ENCODE assay signal across 9 mouse cellular contexts in genomic region chr14:54754602-54755018, GRCm38 (mm10). TPM values are rescaled to one million over a fixed set of nuclear protein-coding genes. Genes with fewer than 3 reads are reported as not detected.
DNase-seq lines count a peak whose midpoint lies in the region; ATAC-seq and TF ChIP-seq lines count a peak whose summit lies in the region.
"Had no signal": no experiment of that assay in that cellular context is flagged by ENCODE, and none has a peak within 500 bp of the region (broad histone marks: within the 10 kb centered on the region; RNA-seq: fewer than 3 reads in every experiment).

No protein-coding gene starts in this region.

- dilution Hi-C loops in CH12.LX (cut with MboI; ENCODE audit: extremely low pct_ligation_motif_present, extremely low pct_unique_long_range_greater_than_20kb, low sequenced_read_pairs): no loop called here

- H3K4me3 ChIP-seq in CH12.LX (replicated peaks in 1 of 3; ENCODE audit: low read depth in 2 of 3, low read length in 2 of 3, poor library complexity in 1 of 3): no peak overlapping the region
- no peak overlapping the region for H3K4me3 ChIP-seq in MEL (ENCODE audit: control insufficient read depth in 1 of 2, insufficient read depth in 1 of 2, low read depth in 2 of 2, low read length in 2 of 2)
- no peak overlapping the region for H3K4me3 ChIP-seq in embryonic facial prominence, embryonic 13.5 days
- H3K4me3 ChIP-seq in hindbrain, embryonic 16.5 days (ENCODE audit: low read length): no peak overlapping the region
- no peak overlapping the region for H3K4me3 ChIP-seq in liver, postnatal 0 days (ENCODE audit: low read depth, low read length)
- H3K4me3 ChIP-seq in neural tube, embryonic 12.5 days: no peak overlapping the region
- H3K4me3 ChIP-seq: myocyte had no signal

- 40% methylated on average over 6 of the region's 6 CpGs for WGBS in embryonic facial prominence, embryonic 13.5 days
- 21% methylated on average over 6 of the region's 6 CpGs for WGBS in hindbrain, embryonic 16.5 days
- 20% methylated on average over 6 of the region's 6 CpGs for WGBS in liver, postnatal 0 days (ENCODE audit: insufficient replicate concordance)
- WGBS in neural tube, embryonic 12.5 days: 29% methylated on average over 6 of the region's 6 CpGs

- ATAC-seq in embryonic facial prominence, embryonic 13.5 days (ENCODE audit: insufficient number of reproducible peaks, insufficient read depth, low FRiP score, low TSS enrichment, low read depth): no peak
- ATAC-seq in hindbrain, embryonic 16.5 days: peak; percentile 67; the same call in 1 of the 2 replicates
- ATAC-seq in liver, postnatal 0 days: peak; percentile 65
- 0 out of 2 replicates have a peak, but pooled peaks have one; percentile 17 for ATAC-seq in neural tube, embryonic 12.5 days (ENCODE audit: low FRiP score, low read depth)

- H3K36me3 ChIP-seq in CH12.LX (replicated peaks in 1 of 2; ENCODE audit: control insufficient read depth in 1 of 2, insufficient read depth in 1 of 2, low read length in 1 of 2) (no peaks in the 10 kb centered on the region), MEL (ENCODE audit: control insufficient read depth in 1 of 2, insufficient read depth in 2 of 2, low read length in 2 of 2) (peaks cover 0 to 32% of the 10 kb centered on the region in 2 experiments; a peak in 2 of 4 replicates)
- H3K36me3 ChIP-seq in embryonic facial prominence, embryonic 13.5 days: no peaks in the 10 kb centered on the region
- H3K36me3 ChIP-seq in hindbrain, embryonic 16.5 days (ENCODE audit: control insufficient read depth, insufficient read depth, low read length): no peaks in the 10 kb centered on the region
- H3K36me3 ChIP-seq in liver, postnatal 0 days (replicated peaks; ENCODE audit: insufficient read depth, low read length): no peaks in the 10 kb centered on the region
- H3K36me3 ChIP-seq in neural tube, embryonic 12.5 days: no peaks in the 10 kb centered on the region

- TF ChIP-seq EP300 in CH12.LX (IDR thresholded peaks at IDR 0.05; ENCODE audit: low read length) (no peak), MEL (IDR thresholded peaks at IDR 0.05; ENCODE audit: low read depth in 1 of 2, low read length in 2 of 2) (peak; percentile 67 to 82)
- TF ChIP-seq EP300 in liver, postnatal 0 days (IDR thresholded peaks at IDR 0.05; ENCODE audit: low read depth): no peak

- no peak for DNase-seq in CH12.LX (ENCODE audit: extremely low read depth)
- DNase-seq in MEL (ENCODE audit: low read depth, low spot score): peak; percentile 82
- DNase-seq in liver, postnatal 0 days: peak; percentile 49
- DNase-seq in right cerebral cortex, adult 2 months (ENCODE audit: low spot score in 2 of 2): no peak

- no peak for TF ChIP-seq RAD21 in CH12.LX (IDR thresholded peaks at IDR 0.05; ENCODE audit: low read depth, low read length)
- no peak for TF ChIP-seq RAD21 in MEL (IDR thresholded peaks at IDR 0.05; ENCODE audit: low read depth, low read length)

- H3K9me3 ChIP-seq in CH12.LX (replicated peaks; ENCODE audit: low read length): no peaks in the 10 kb centered on the region
- H3K9me3 ChIP-seq in MEL (replicated peaks; ENCODE audit: insufficient read depth, low read length): no peaks in the 10 kb centered on the region
- no peaks in the 10 kb centered on the region for H3K9me3 ChIP-seq in embryonic facial prominence, embryonic 13.5 days
- H3K9me3 ChIP-seq in hindbrain, embryonic 16.5 days (ENCODE audit: control insufficient read depth, low read length): no peaks in the 10 kb centered on the region
- no peaks in the 10 kb centered on the region for H3K9me3 ChIP-seq in liver, postnatal 0 days (ENCODE audit: low read length)
- no peaks in the 10 kb centered on the region for H3K9me3 ChIP-seq in neural tube, embryonic 12.5 days

- TF ChIP-seq CTCF in CH12.LX (conservative IDR thresholded peaks at IDR 0.05 in 1 of 2, IDR thresholded peaks at IDR 0.05 in 1 of 2; ENCODE audit: low read depth in 2 of 2, low read length in 2 of 2) (no peak), MEL (IDR thresholded peaks at IDR 0.05 in 2 of 3, conservative IDR thresholded peaks at IDR 0.05 in 1 of 3; ENCODE audit: control insufficient read depth in 1 of 3, insufficient read depth in 1 of 3, low read depth in 2 of 3, low read length in 3 of 3, poor library complexity in 1 of 3, severe bottlenecking in 1 of 3) (no peak)
- no peak for TF ChIP-seq CTCF in liver, postnatal 0 days (IDR thresholded peaks at IDR 0.05; ENCODE audit: low read depth)

- no peaks in the 10 kb centered on the region for H3K79me2 ChIP-seq in CH12.LX (replicated peaks; ENCODE audit: control insufficient read depth, extremely low read depth, insufficient read depth, poor library complexity, severe bottlenecking)
- H3K79me2 ChIP-seq in MEL (ENCODE audit: control insufficient read depth, insufficient read depth, low read length, poor library complexity): no peaks in the 10 kb centered on the region

- no peak for TF ChIP-seq POLR2A in CH12.LX (IDR thresholded peaks at IDR 0.05; ENCODE audit: low read depth, low read length)
- no peak for TF ChIP-seq POLR2A in MEL (IDR thresholded peaks at IDR 0.05; ENCODE audit: control insufficient read depth in 1 of 2, insufficient read depth in 1 of 2, low read depth in 1 of 2, low read length in 2 of 2, poor library complexity in 1 of 2)

- H3K27ac ChIP-seq in CH12.LX (ENCODE audit: insufficient read depth, low read depth): no peak overlapping the region
- H3K27ac ChIP-seq in MEL (ENCODE audit: control insufficient read depth, low read depth, low read length): peak overlapping the region; percentile 28; the same call in 1 of the 2 replicates
- H3K27ac ChIP-seq in embryonic facial prominence, embryonic 13.5 days: no peak overlapping the region; the same call in 1 of the 2 replicates
- peak overlapping the region; percentile 60 for H3K27ac ChIP-seq in hindbrain, embryonic 16.5 days (ENCODE audit: low read depth, low read length)
- peak overlapping the region; percentile 69 for H3K27ac ChIP-seq in liver, postnatal 0 days (ENCODE audit: low read depth)
- H3K27ac ChIP-seq in neural tube, embryonic 12.5 days: no peak overlapping the region

- H3K4me1 ChIP-seq in CH12.LX (ENCODE audit: control insufficient read depth in 1 of 2, insufficient read depth in 2 of 2): peaks cover 6 to 24% of the 10 kb centered on the region in 2 experiments; a peak in 2 of 4 replicates
- peaks cover 16 to 41% of the 10 kb centered on the region in 2 experiments for H3K4me1 ChIP-seq in MEL (ENCODE audit: control insufficient read depth in 1 of 2, insufficient read depth in 2 of 2, low read length in 2 of 2)
- 0 out of 2 replicates have a peak, but pooled peaks cover 7% of the 10 kb centered on the region for H3K4me1 ChIP-seq in embryonic facial prominence, embryonic 13.5 days
- H3K4me1 ChIP-seq in hindbrain, embryonic 16.5 days (ENCODE audit: control insufficient read depth, insufficient read depth, low read depth, low read length): peaks cover 4% of the 10 kb centered on the region
- H3K4me1 ChIP-seq in liver, postnatal 0 days (ENCODE audit: insufficient read depth): peaks cover 8% of the 10 kb centered on the region
- H3K4me1 ChIP-seq in neural tube, embryonic 12.5 days: peaks cover 4% of the 10 kb centered on the region

- H3K27me3 ChIP-seq in CH12.LX (replicated peaks) (peaks cover 3% of the 10 kb centered on the region), MEL (ENCODE audit: control insufficient read depth in 1 of 2, insufficient read depth in 2 of 2, low read length in 2 of 2) (no peaks in the 10 kb centered on the region)
- H3K27me3 ChIP-seq in embryonic facial prominence, embryonic 13.5 days: no peaks in the 10 kb centered on the region
- no peaks in the 10 kb centered on the region for H3K27me3 ChIP-seq in hindbrain, embryonic 16.5 days (replicated peaks; ENCODE audit: control insufficient read depth, insufficient read depth, low read length)
- H3K27me3 ChIP-seq in liver, postnatal 0 days (ENCODE audit: insufficient read depth, low read length): no peaks in the 10 kb centered on the region
- no peaks in the 10 kb centered on the region for H3K27me3 ChIP-seq in neural tube, embryonic 12.5 days (replicated peaks)

- H3K9ac ChIP-seq in CH12.LX (ENCODE audit: insufficient read depth, low read depth) (no peak overlapping the region), MEL (ENCODE audit: control insufficient read depth, low read depth, low read length, poor library complexity, severe bottlenecking) (no peak overlapping the region; the same call in 1 of the 2 replicates)
- 0 out of 2 replicates have a peak overlapping the region, but pooled peaks have one; percentile 6 for H3K9ac ChIP-seq in embryonic facial prominence, embryonic 13.5 days
- no peak overlapping the region; the same call in 1 of the 2 replicates for H3K9ac ChIP-seq in hindbrain, embryonic 16.5 days (ENCODE audit: low read depth, low read length)
- H3K9ac ChIP-seq in liver, postnatal 0 days (replicated peaks): 0 out of 2 replicates have a peak overlapping the region, but pooled peaks have one; percentile 21
- H3K9ac ChIP-seq in neural tube, embryonic 12.5 days: no peak overlapping the region

- in situ Hi-C loops in CH12.LX (cut with MboI; ENCODE audit: low pct_ligation_motif_present, low pct_unique_long_range_greater_than_20kb, low sequenced_read_pairs): no loop called here

- no peak overlapping the region for H3K4me2 ChIP-seq in CH12.LX (ENCODE audit: insufficient read depth, low read depth, poor library complexity, severe bottlenecking)
- no peak overlapping the region for H3K4me2 ChIP-seq in embryonic facial prominence, embryonic 13.5 days
- no peak overlapping the region; the same call in 1 of the 2 replicates for H3K4me2 ChIP-seq in hindbrain, embryonic 16.5 days (ENCODE audit: low read length)
- peak overlapping the region; percentile 4; the same call in 1 of the 2 replicates for H3K4me2 ChIP-seq in liver, postnatal 0 days (ENCODE audit: low read depth, low read length)
- no peak overlapping the region for H3K4me2 ChIP-seq in neural tube, embryonic 12.5 days (replicated peaks)

RNA-seq across cellular contexts. Expression of gene Slc7a8, which starts 27.1 kb away (rescaled TPM):
- total RNA-seq in CH12.LX (2012; rRNA removed) (0.08 and 0.13 TPM in 2 replicates), CH12.LX (2014; rRNA removed) (not detected in 2 replicates), MEL (2012; rRNA removed) (0.07 and 0.08 TPM in 2 replicates)
- polyA plus RNA-seq in CH12.LX (2012; ENCODE audit: insufficient read length, low read depth) (0.16 and 0.17 TPM in 2 replicates), MEL (2012; ENCODE audit: insufficient read depth in 1 of 2, insufficient read length in 2 of 2, low read depth in 1 of 2, low replicate concordance in 2 of 2, missing spikeins in 1 of 2) (under 1 TPM in 1 of 2 experiments, not detected in 1; 0.29 TPM)
- 2.3 and 2.9 TPM in 2 replicates for polyA plus RNA-seq in embryonic facial prominence, embryonic 13.5 days (2015; fragmentation: Nextera tagmentation; extraction: Ambion mirVana)
- 8.6 and 11.2 TPM in 2 replicates for polyA plus RNA-seq in hindbrain, embryonic 16.5 days (2015; fragmentation: Nextera tagmentation; extraction: Ambion mirVana)
- polyA plus RNA-seq in liver, postnatal 0 days (2015; fragmentation: Nextera tagmentation; extraction: Ambion mirVana): 2.2 and 2.8 TPM in 2 replicates
- polyA plus RNA-seq in neural tube, embryonic 12.5 days (2016; fragmentation: Nextera tagmentation; extraction: Ambion mirVana): 3.1 and 3.7 TPM in 2 replicates
- polyA plus RNA-seq: myocyte had no signal

RNA-seq across cellular contexts. Expression of gene Cebpe, which starts 42.6 kb away (rescaled TPM):
- total RNA-seq in CH12.LX (2012; rRNA removed): 0.34 TPM in 1 of 2 replicates, not detected in the other
- total RNA-seq in CH12.LX (2014; rRNA removed): not detected in 2 replicates
- polyA plus RNA-seq in CH12.LX (2012; ENCODE audit: insufficient read length, low read depth): 0.46 TPM in 1 of 2 replicates, not detected in the other
- not detected in 2 replicates for total RNA-seq in MEL (2012; rRNA removed)
- under 1 TPM in 1 of 2 experiments, not detected in 1; 0.32 TPM for polyA plus RNA-seq in MEL (2012; ENCODE audit: insufficient read depth in 1 of 2, insufficient read length in 2 of 2, low read depth in 1 of 2, low replicate concordance in 2 of 2, missing spikeins in 1 of 2)
- not detected in 2 replicates for polyA plus RNA-seq in embryonic facial prominence, embryonic 13.5 days (2015; fragmentation: Nextera tagmentation; extraction: Ambion mirVana)
- not detected in 2 replicates for polyA plus RNA-seq in hindbrain, embryonic 16.5 days (2015; fragmentation: Nextera tagmentation; extraction: Ambion mirVana)
- polyA plus RNA-seq in liver, postnatal 0 days (2015; fragmentation: Nextera tagmentation; extraction: Ambion mirVana): 13.7 and 15.0 TPM in 2 replicates
- 0.15 TPM in 1 of 2 replicates, not detected in the other for polyA plus RNA-seq in neural tube, embryonic 12.5 days (2016; fragmentation: Nextera tagmentation; extraction: Ambion mirVana)
- polyA plus RNA-seq: myocyte had no signal

RNA-seq across cellular contexts. Expression of gene Gm29776, which starts 56.0 kb away (rescaled TPM):
- total RNA-seq in CH12.LX (2012; rRNA removed): not detected in 2 replicates
- total RNA-seq in CH12.LX (2014; rRNA removed): not detected in 2 replicates
- polyA plus RNA-seq in CH12.LX (2012; ENCODE audit: insufficient read length, low read depth): not detected in 2 replicates
- total RNA-seq in MEL (2012; rRNA removed): not detected in 2 replicates
- not detected for polyA plus RNA-seq in MEL (2012; ENCODE audit: insufficient read depth in 1 of 2, insufficient read length in 2 of 2, low read depth in 1 of 2, low replicate concordance in 2 of 2, missing spikeins in 1 of 2)
- polyA plus RNA-seq in embryonic facial prominence, embryonic 13.5 days (2015; fragmentation: Nextera tagmentation; extraction: Ambion mirVana): 0.14 and 0.17 TPM in 2 replicates
- 0.28 and 0.34 TPM in 2 replicates for polyA plus RNA-seq in hindbrain, embryonic 16.5 days (2015; fragmentation: Nextera tagmentation; extraction: Ambion mirVana)
- polyA plus RNA-seq in liver, postnatal 0 days (2015; fragmentation: Nextera tagmentation; extraction: Ambion mirVana): not detected in 2 replicates
- polyA plus RNA-seq in neural tube, embryonic 12.5 days (2016; fragmentation: Nextera tagmentation; extraction: Ambion mirVana): 0.10 and 0.17 TPM in 2 replicates

RNA-seq across cellular contexts. Expression of gene Rnf212b, which starts 59.3 kb away (rescaled TPM):
- total RNA-seq in CH12.LX (2012; rRNA removed) (not detected in 2 replicates), CH12.LX (2014; rRNA removed) (not detected in 2 replicates), MEL (2012; rRNA removed) (not detected in 2 replicates)
- polyA plus RNA-seq in CH12.LX (2012; ENCODE audit: insufficient read length, low read depth) (not detected in 2 replicates), MEL (2012; ENCODE audit: insufficient read depth in 1 of 2, insufficient read length in 2 of 2, low read depth in 1 of 2, low replicate concordance in 2 of 2, missing spikeins in 1 of 2) (not detected)
- polyA plus RNA-seq in embryonic facial prominence, embryonic 13.5 days (2015; fragmentation: Nextera tagmentation; extraction: Ambion mirVana): not detected in 2 replicates
- 0.20 TPM in 1 of 2 replicates, not detected in the other for polyA plus RNA-seq in hindbrain, embryonic 16.5 days (2015; fragmentation: Nextera tagmentation; extraction: Ambion mirVana)
- not detected in 2 replicates for polyA plus RNA-seq in liver, postnatal 0 days (2015; fragmentation: Nextera tagmentation; extraction: Ambion mirVana)
- polyA plus RNA-seq in neural tube, embryonic 12.5 days (2016; fragmentation: Nextera tagmentation; extraction: Ambion mirVana): not detected in 2 replicates
- polyA plus RNA-seq: embryonic facial prominence, embryonic 11.5 days; myocyte had no signal

Comparison
In these comparisons a context has a peak if more than half of its experiments do, and no peak if none do; other contexts are left out.
1. DNase-seq: peak in MEL (single experiment) and liver, postnatal 0 days (single experiment); none in CH12.LX (single experiment) and right cerebral cortex, adult 2 months (0 of 2).
2. H3K27ac ChIP-seq: peak in MEL (single experiment), hindbrain, embryonic 16.5 days (single experiment) and liver, postnatal 0 days (single experiment); none in CH12.LX (single experiment), embryonic facial prominence, embryonic 13.5 days (single experiment) and neural tube, embryonic 12.5 days (single experiment).
3. H3K9ac ChIP-seq: peak in embryonic facial prominence, embryonic 13.5 days (single experiment) and liver, postnatal 0 days (single experiment); none in CH12.LX (single experiment), MEL (single experiment), hindbrain, embryonic 16.5 days (single experiment) and neural tube, embryonic 12.5 days (single experiment).
4. RNA of gene Cebpe, which starts 42.6 kb away (polyA plus RNA-seq): 13.7 to 15.0 TPM in liver, postnatal 0 days; 0.32 TPM in MEL, 0.15 TPM in neural tube, embryonic 12.5 days, 0.46 TPM in CH12.LX, not detected in embryonic facial prominence, embryonic 13.5 days and not detected in hindbrain, embryonic 16.5 days; every median in the first group is over 10 times any median in the second.
5. Of the 35 proteins assayed by ChIP-seq in both MEL and CH12.LX: peak only in MEL: BHLHE40, CHD2, ELF1, EP300, ETS1, GABPA and 5 more; only in CH12.LX: none; in both: MAFK; in neither: 23.